Mouse (Mus musculus) embryonic fibroblast, embryonic 13.5 days (primary cell): ENCODE results near the gene Traf2.

ENCODE experiments used
- CTCF ChIP-seq: IDR thresholded peaks from 2 replicates; pipeline ENCODE4 v1.5.1; 2011; ENCODE audit warnings: mild to moderate bottlenecking, control low read depth, low read length, moderate library complexity, borderline replicate concordance; ENCODE audit not compliant: insufficient read depth
- POLR2A ChIP-seq: IDR thresholded peaks from 2 replicates; pipeline ENCODE4 v1.6.1; 2011; ENCODE audit warnings: low read depth, mild to moderate bottlenecking, control low read depth, low read length, moderate library complexity

- no peak for TF ChIP-seq POLR2A
- no peak for TF ChIP-seq CTCF
These were observed 61.7 kb downstream of the Traf2 start for GRCm38 (mm10) chr2:25484901-25485647.
